Mouse (Mus musculus) retina, postnatal 1 day (tissue): ENCODE results near the gene Lamc2.
A peak's percentile ranks its signal among the peaks of the same experiment; 100 is the strongest.

Experiments
- DNase-seq: peaks from one replicate; pipeline ENCODE4 v3.0.0-alpha.2; 2012

Gene Lamc2

DNA sequence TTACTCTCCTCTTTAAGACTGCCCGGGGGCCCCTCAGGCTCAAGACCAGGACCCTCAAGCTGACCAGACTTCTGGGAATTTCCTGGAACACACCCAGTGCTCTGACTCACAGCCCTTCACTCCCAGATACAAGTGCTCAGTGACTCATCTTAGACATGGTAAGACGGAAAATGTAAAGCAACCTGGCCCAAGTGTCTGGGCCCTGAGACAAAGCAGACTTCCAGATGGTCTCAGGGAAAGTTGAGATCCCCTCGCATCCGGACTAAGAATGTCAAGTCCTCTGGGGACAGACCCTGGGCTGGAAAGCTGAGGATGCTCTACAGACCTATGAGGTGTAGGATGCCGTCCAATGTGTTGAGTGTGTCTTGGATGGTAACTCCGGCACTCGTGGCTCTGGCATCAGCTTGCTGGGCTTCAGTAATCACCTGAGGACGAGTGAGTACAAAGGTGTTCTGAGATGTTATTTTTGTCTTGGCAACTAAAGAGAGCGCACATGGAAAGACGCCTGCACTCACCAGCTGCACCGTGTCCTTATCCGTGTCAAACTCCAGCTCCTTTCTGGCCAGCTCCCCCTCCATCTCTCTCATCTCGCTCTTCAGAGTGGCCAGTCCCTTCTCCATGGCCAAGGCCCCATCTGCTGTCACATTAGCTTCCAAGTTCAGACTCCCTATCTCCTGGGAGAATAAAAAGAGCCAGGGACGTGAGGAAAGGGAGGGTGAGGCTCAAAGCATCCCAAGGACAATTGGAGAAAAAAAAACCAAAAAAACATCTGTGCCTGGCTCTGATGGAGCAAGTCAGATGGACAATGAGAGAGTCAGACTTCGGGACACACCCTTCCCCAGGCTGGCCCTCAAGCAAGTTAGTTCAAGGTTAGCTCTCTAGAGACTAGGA lies 59.5 kb downstream of the Lamc2 start:
- DNase-seq = no peak

DNA sequence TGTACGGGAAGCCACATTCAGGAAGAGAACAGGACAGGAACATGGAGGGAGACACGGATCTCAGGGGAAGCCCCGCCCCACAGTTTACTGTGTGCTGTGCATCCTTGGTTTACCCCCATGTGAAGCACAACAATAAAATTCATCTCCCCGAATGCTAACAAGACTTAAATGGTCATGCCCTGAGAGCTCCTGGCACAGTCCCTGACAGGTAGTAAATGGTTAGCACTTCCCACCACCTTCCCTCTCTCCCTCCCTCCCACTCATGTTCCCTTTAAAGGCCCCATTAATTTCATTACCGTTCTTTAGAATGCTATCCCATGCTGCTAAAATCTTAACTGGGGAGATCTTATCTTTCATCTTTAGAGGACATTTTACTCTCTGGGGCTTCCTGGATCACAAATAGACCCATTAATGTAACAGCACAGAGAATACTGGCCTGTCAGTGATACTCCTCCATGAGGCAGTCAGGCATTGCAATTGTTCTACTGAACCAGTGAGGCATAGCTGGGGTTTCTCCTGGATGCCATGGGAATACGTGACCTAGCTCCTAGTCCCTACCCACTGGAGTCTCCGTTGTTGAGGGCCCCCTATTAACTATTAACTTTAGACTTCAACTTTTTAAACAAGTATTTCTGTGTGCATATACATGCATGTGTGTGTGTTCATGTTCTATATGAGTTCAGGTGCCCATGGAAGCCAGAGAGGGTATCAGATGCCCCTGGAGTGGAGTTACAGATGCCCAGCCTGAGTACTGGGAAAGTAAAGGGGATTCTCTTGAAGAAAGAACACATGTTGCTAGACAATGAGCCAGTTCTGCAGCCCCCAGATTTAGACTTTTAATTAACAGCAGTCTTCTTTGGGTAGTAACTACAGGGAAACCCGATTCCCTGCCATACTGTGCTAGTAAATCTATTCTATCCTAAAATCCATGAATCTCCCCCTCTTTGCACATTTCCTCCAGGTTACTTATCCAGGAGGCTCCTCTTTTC lies 60.7 kb downstream of the Lamc2 start:
- no peak for DNase-seq

DNA sequence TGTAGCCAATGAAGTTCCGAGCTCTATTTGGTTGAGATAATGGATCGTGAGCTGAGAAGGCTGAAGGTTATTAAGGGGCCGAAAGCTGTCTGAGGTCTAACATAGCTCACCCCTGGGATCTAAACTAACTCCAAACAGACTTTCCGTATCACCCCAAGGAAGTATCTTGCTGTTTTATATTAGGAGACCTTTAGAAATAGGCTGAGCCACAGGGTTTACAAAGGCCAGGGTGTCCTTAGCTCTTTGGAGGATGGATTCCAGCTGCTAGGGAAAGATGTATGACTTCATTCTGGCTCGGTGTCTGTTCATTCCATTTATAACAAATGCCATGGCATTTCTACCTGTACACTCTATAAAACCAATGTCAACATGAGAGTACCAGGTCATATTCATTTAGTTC lies 61.7 kb downstream of the Lamc2 start:
- no peak for DNase-seq

DNA sequence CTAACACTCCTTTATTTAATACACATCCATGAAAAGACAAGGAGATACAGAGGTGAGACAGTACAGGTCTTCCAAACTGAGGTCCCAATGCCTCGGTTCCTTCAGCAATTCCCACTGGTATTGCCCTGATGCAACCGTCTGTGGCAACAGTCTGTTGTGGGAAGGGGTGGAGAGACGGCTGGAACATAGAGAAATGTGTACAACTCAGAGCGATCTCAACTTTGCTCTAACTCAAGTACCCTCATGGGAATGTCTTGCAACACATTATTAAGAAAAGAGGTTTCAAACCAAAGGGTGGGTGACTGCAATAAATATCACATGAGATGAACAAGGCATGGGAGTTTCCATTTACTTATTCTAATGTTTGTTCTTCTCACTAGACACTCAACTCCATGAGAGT lies 63.5 kb downstream of the Lamc2 start:
- DNase-seq = no peak

DNA sequence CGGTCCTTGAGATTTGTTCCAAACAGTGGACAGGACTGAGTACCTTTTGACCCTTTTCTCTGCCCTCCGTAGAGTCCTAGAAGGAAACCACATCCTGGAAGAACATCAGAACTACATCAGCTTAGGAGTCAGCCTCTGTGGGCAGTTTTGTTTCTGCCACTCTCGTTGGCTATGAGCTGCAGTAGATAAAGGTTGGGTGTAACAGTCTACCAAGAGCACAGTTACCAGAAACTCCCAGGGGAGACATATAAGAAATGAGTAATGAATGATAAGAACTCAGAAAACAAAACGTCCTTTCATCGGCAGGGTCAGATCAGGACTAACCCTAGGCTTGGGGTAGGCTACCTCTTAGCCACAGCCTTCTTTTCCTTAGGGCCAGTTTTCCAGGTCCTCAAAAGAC lies 64.9 kb downstream of the Lamc2 start:
- DNase-seq = no peak

DNA sequence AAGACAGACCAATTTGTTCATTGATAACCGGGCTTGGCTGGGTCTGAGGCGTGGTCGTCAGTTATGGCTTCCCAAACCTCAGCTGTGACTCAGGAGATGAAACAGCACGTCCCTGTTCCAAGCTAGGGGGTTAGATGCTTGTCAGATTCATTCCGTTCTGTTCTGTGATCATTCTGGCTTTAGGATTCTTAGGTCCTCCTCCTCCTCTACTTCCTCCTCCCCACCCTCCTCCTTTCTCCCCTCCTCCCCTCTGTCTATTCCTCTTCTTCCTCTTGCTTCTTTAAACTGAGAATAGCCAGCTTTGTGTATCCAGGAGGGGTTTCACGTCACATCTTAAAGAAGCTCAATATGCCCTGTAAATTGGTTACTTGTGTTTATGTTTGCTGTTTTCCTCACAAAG lies 65.7 kb downstream of the Lamc2 start:
- no peak for DNase-seq

DNA sequence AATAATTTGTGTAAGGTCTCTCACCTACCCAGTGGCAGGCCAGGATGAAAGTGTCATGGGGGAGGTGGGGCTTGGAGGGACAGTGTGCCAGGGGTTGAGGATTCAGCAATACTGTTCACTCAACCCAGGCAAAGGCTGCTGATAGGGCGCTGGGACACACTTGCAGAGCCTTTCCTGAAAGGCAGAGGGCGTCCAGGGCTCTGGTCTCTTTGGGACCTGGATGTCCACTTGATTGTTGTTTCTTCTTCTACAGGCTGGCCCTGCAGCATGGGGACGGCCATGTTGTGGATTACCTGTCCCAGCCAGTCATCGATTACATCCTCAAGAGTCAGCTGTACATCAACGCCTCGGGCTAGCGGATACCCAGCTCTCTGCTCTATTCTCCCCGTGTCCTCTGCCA lies 70.9 kb downstream of the Lamc2 start:
- no peak for DNase-seq

DNA sequence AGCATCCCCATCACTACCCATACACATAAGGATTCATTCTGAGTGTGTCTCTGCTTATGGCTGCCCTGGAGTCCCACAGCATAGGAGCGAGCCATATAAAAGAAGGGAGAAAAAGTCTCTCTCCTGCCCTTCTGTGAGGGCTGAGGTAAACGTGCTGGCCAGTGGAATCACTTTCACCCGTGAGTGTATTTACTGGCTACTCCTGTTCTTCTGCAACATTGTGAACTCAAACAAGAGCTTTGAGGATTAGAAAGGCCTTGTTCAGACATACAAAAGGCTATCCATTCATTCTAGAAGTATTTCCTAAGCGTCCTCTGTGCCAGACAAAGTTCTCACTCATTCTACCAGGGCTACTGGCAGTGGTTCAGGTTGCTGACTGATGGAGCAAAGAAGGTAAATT lies 74.7 kb downstream of the Lamc2 start:
- no peak for DNase-seq

DNA sequence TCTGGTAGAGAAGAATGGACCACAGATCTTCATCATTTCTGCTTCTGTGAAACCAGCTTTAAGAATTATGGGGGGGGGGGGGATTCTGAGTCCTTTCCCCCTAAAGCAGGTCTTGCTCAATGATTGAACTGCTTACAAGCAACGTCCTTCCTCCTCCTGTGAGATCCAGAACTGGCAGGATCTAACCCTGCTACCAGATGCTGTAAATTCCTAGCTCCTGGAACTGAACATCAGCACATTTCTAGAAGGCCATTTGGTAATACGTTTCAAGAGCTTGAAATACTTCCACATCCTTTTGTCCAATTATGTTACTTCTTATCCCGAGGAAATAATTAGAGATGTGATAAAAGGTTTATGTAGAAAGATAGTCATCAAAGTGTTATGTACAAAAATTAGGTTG lies 76.4 kb downstream of the Lamc2 start:
- DNase-seq = no peak

DNA sequence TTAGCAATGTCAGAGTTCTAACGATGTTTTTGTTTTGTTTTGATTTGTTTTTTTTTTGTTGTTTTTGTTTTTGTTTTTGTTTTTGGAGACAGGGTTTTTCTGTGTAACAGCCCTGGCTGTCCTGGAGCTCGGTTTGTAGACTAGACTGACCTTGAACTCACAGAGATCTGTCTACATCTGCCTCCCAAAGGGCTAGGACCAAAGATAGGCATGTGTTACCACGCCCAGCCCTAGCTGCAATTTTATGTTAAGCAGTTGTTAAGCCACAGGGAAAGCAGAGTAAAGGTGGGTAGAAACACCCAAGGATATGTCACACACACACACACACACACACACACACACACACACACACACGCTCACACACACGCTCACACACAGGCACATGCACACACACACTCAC lies 76.9 kb downstream of the Lamc2 start:
- DNase-seq = no peak

DNA sequence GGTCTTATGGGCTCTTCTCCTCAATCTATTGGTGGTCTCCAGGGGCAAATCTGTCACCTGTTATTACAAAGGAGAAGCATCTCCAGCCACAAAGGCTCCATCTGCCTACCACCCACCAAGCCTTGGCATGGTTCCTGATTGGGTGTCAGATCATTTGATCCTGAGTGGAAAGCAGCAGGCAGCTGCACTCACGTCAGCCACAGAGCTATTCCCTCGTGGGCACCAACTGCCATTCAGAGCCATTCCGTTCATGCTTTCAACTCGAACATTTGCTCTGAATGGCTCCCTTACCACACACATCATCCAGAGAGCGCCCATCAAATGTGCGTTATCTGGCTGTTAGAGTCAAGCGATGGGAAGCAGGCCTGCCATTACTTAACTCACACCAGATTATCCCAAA lies 78.4 kb downstream of the Lamc2 start:
- peak; percentile 93 for DNase-seq

DNA sequence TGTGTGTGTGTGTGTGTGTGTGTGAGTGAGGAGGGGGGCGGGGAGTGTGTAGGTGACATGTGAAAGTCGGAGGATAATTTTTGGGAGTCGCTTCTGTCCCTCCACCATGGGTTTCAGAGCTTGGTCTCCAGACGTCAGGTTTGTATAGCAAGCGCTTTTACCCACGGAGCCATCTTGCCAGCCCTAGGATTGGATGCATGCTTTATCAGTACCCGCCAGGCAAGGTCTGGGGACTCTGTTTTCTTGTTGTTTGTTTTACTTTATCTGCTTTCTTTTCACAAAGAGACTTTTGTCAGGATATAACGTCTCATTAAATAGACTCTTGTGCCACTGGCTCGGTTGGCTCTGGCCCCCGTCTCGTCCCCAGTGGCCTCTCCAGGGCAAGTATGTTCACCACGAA lies 81.4 kb downstream of the Lamc2 start:
- DNase-seq = no peak

DNA sequence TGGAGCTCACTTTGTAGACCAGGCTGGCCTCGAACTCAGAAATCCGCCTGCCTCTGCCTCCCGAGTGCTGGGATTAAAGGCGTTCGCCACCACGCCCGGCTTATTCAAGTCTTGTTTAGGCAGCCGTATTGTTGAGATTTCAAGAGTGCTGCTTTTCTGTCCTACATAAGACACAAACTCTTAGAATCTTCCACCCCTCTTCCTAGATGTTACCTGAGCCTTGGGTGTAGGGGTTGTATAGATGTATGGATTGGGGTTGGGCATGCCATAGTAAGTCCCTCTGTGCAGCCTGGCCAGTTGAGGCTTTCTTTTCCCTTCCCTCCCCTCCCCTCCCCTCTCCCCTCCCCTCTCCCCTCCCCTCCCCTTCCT lies 83.1 kb downstream of the Lamc2 start:
- DNase-seq = no peak

DNA sequence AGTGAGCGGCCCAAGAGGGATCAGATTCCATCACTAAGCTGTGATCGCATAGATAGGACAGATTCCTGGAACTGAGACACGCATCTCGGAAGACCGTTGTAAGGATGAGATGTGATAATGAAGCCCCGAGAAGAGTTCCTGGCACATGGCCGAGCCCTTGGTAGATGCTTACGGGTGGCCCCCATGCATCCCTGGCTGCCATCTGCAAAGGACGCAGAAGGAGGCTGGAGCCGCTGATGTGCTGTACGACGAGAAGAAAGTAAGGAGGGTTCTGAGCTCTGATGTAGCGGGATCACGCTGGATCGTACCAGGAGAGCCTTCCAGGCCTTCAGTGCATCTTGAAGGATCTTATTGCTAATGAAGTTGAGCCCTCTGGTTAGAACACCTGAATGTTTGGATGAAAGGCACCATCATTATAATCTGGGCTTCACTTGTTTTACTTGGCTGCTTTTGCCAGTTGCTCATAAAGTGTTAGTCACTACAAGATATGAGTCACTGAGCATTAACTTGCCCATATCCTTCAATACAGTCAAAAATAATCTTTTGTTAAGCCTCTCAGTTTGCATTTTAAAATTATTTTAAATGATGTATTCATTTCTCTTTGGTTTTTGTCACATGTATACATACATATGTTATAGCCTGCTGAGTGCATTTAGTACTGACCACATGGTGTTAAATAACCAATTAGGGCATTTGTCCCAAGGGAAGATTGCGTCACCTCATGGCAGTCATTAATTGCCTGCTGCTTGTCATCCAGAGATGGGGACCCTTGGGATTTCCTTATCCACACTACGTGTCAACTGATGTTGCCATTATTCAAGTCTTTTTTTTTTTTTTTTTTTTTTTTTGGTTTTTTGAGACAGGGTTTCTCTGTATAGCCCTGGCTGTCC lies 83.7 kb downstream of the Lamc2 start:
- DNase-seq = no peak

DNA sequence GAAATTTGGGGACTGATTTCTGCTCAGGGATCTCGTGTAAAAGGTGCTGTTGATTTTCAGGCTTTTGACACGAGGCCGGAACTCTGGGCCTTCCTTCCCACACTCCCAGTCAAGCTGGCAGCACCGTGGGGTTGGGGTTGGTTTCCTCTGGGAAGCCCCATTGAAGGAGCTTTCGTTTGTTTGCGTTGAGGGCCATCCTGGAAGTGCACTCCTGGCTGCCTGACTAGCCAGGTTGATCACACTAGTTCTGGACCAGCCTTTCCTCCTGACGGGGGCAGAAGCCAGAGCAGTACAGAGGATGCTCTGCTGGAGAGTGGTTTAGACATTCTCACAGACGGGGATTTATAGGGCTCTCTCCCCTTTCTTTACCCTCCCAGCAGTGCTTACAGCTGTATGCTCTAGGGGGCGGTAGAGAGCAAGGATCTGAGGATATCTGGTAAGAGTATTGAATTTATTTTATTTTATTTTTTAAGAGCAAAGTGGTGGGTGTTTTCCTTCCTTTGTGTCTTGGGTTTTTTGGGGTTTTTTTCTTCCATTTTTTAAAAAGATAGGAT lies 84.8 kb downstream of the Lamc2 start:
- peak; percentile 67 for DNase-seq

DNA sequence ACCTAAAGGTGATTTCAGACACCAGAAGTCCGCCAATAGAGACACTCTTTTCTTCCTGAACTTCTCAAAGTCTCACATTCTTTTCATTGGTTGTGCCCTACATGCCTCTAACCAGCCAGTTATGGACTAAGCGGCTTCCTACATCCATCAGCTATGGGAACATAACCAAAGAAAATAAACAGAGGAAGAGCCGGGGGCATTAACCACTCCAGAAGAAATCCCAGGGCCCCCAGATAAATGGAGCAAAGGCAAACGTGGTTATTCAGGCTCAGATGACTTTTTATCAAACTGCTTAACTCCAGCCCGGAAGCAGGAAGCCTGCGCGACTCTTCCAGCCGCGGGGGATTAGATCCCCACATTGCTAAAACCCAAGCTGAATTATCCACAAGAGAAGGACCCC lies 85.3 kb downstream of the Lamc2 start:
- DNase-seq = peak; percentile 36

DNA sequence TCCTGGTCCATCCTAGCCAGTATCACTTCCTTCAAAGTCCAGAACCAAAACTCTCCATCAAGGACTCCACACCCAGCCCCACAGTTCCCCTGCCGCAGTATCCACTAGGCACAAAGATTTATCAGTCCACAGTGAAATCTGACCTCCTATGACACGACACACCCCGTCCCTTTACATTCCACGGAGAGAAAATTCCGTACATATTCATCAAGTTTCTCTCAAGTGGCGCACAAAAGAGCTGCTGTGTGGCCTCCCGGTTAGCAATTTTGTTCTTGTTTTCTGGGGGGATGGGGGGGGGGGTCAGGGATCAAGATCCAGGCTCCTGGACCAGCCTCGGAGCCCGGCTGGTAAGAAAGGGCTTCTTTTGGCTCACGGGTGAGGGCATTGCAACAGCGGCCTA lies 87.7 kb downstream of the Lamc2 start:
- no peak for DNase-seq

DNA sequence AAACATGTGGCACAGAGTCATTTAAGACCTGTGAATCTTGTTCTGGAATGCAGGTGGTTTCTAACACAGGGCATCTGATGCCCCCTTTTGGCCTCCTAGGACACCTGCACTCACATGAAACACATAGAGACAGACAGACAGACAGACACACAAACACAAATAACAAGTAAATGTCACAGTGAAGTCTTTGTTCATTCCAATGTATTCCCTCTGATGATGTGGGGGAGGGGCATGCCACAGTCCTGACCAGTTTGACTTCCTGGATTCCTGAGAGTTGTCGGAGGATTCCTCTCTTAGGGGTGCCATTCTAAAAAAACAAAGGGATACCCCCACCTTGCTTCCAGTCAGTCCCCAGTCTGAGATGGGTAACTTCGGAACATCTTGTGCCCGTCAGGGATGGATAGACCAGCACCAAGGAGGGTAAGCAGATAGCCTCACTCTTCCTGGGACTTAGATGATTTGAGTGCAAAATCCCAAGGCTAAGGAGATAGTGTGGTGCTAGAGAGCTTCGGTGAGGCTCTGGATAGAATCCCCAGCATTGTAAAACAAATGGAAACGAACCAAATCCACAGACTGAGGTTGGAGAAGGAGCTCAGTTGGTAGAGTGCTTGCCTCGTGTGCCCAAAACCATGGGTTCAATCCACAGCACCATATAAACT lies 89.1 kb downstream of the Lamc2 start:
- DNase-seq = no peak

DNA sequence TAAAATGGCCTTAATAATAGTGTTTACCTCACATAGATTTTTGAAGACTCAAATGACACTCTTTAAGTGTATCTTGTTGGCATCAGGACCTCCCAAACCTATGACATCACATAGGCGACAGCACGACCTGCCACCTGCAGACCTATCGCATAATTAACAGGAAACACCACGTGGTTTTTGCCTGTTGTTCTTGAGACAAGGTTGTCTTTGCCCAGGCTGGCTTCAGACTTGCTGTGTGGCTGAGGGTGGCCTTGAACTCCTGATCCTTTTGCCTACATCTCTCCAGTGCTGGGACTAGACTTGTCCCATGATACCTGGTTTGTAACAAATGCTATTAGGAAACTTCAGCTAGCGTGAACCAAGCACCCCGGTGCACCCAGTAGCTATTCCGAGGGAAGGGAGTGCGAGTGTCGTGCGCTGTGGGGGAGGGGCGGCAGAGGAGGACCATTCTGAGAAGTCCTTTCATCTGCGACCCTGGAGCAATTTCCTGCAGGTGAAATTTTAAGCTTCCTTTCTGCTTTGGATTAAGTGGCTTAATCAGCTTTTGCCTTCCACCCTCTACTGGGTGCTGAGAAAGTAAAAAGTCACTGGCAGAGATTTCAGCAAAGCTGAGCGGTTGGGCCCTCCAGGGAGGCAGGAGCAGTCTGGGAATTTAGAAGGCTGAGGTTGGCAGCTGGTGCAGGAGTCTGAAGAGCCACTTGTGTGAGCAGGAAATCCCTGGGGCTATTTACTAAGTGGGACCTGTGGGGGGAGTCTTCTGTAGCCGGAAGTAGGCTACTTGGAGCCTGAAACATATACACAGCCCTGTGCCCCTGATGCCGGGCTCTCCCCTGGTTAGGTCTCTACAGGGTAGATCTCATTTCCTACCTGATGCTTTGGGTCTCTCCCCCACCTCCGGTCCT lies 90.2 kb downstream of the Lamc2 start:
- peak; percentile 43 for DNase-seq

DNA sequence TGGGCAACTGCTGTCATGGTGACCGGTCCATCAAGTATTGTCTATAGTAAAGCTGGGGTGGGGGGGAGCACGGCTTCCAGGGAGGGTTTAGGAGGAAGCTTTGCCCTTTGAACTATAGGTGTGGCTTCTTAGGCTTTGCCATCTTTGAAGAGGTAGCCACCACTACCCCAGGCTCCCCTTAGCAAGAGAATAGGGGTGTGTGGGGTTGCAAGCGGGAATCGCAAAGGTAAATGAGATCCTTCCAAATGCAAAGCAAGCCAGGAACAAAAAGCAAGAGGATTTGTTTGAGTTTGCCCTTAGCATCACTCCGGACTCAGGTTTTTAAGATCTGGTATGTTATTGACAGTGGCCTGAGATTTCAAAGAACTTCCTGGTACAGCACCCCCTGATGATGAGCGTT lies 90.9 kb downstream of the Lamc2 start:
- DNase-seq = no peak
